Mouse (Mus musculus): Measurements from ENCODE around the gene Vmp1.

Gene Vmp1

GRCm38 (mm10) chr11:86629445-86629844 is 54.2 kb downstream of the Vmp1 start:
- no peak for DNase-seq

- DNase-seq, result no peak
Observed at GRCm38 (mm10) chr11:86628448-86628847, 55.2 kb downstream of the Vmp1 start.

GRCm38 (mm10) chr11:86627649-86628048 is 56.0 kb downstream of the Vmp1 start:
- DNase-seq, result no peak

GRCm38 (mm10) chr11:86626714-86627113 is 56.9 kb downstream of the Vmp1 start:
- no peak for DNase-seq

GRCm38 (mm10) chr11:86624237-86624941 is 59.2 kb downstream of the Vmp1 start:
- DNase-seq, result no peak

- DNase-seq, result no peak
Observed at GRCm38 (mm10) chr11:86623402-86624010, 60.1 kb downstream of the Vmp1 start.

- no peak for DNase-seq
Observed at GRCm38 (mm10) chr11:86622191-86622912, 61.3 kb downstream of the Vmp1 start.

- DNase-seq, result no peak
Observed at GRCm38 (mm10) chr11:86621139-86621538, 62.5 kb downstream of the Vmp1 start.

GRCm38 (mm10) chr11:86618548-86619335 is 64.9 kb downstream of the Vmp1 start:
- no peak for DNase-seq

- DNase-seq, result no peak
Observed at GRCm38 (mm10) chr11:86614607-86615006, 69.0 kb downstream of the Vmp1 start.

- no peak for DNase-seq
Observed at GRCm38 (mm10) chr11:86614056-86614530, 69.5 kb downstream of the Vmp1 start.

GRCm38 (mm10) chr11:86611991-86612390 is 71.6 kb downstream of the Vmp1 start:
- no peak for DNase-seq

GRCm38 (mm10) chr11:86610239-86610638 is 73.4 kb downstream of the Vmp1 start:
- no peak for DNase-seq

GRCm38 (mm10) chr11:86607808-86608350 is 75.8 kb downstream of the Vmp1 start:
- no peak for DNase-seq

GRCm38 (mm10) chr11:86606621-86607339 is 76.9 kb downstream of the Vmp1 start:
- no peak for DNase-seq

GRCm38 (mm10) chr11:86604732-86605520 is 78.7 kb downstream of the Vmp1 start:
- DNase-seq, result no peak

- DNase-seq, result no peak
Observed at GRCm38 (mm10) chr11:86604289-86604688, 79.3 kb downstream of the Vmp1 start.

- DNase-seq, result no peak
Observed at GRCm38 (mm10) chr11:86603719-86604118, 79.9 kb downstream of the Vmp1 start.

GRCm38 (mm10) chr11:86602116-86602515 is 81.5 kb downstream of the Vmp1 start:
- DNase-seq, result no peak

- no peak for DNase-seq
Observed at GRCm38 (mm10) chr11:86600209-86600557, 83.5 kb downstream of the Vmp1 start.

Data from kidney, adult 18-20 months (tissue).